10 mouse cellular contexts compared by ENCODE assay signal in genomic region chr9:49570033-49570660, GRCm38 (mm10).
DNase-seq lines count a peak whose midpoint lies in the region; ATAC-seq and TF ChIP-seq lines count a peak whose summit lies in the region.
"Had no signal": no experiment of that assay in that cellular context is flagged by ENCODE, and none has a peak within 500 bp of the region (broad histone marks: within the 10 kb centered on the region; RNA-seq: fewer than 3 reads in every experiment).

No protein-coding gene starts in this region.

- TF ChIP-seq POLR2A in olfactory bulb, adult 2 months (IDR thresholded peaks at IDR 0.05; ENCODE audit: insufficient read depth, low read depth, low read length): no peak

- no peak for ATAC-seq in heart, embryonic 15.5 days (replicated peaks; ENCODE audit: insufficient number of reproducible peaks, insufficient read depth, low FRiP score, low read depth)
- ATAC-seq in hindbrain, embryonic 15.5 days (ENCODE audit: low FRiP score, low read depth): 0 out of 2 replicates have a peak, but pooled peaks have one; percentile 13
- ATAC-seq: CD4-positive, CD25-positive, alpha-beta regulatory T cell, adult 4 months had no signal

- H3K9me3 ChIP-seq in heart, embryonic 15.5 days (replicated peaks): no peaks in the 10 kb centered on the region
- no peaks in the 10 kb centered on the region for H3K9me3 ChIP-seq in hindbrain, embryonic 15.5 days

- intact Hi-C loops in heart, postnatal 14 days (cut with DNase I): no loop called here

- no peak overlapping the region for H3K4me3 ChIP-seq in heart, embryonic 15.5 days
- no peak overlapping the region for H3K4me3 ChIP-seq in hindbrain, embryonic 15.5 days
- no peak overlapping the region for H3K4me3 ChIP-seq in olfactory bulb, adult 2 months (ENCODE audit: insufficient read depth, low read depth, low read length)

- no peak overlapping the region for H3K9ac ChIP-seq in heart, embryonic 15.5 days
- 0 out of 2 replicates have a peak overlapping the region, but pooled peaks have one; percentile 5 for H3K9ac ChIP-seq in hindbrain, embryonic 15.5 days

- TF ChIP-seq CTCF in olfactory bulb, adult 2 months (IDR thresholded peaks at IDR 0.05; ENCODE audit: insufficient read depth, low read depth, low read length): no peak

- no peaks in the 10 kb centered on the region for H3K27me3 ChIP-seq in heart, embryonic 15.5 days
- H3K27me3 ChIP-seq in hindbrain, embryonic 15.5 days: no peaks in the 10 kb centered on the region

- 25% methylated on average over 7 of the region's 7 CpGs for WGBS in heart, embryonic 15.5 days
- 29% methylated on average over 7 of the region's 7 CpGs for WGBS in hindbrain, embryonic 15.5 days
- WGBS in olfactory bulb, adult 2 months: 32% methylated on average over 7 of the region's 7 CpGs

- H3K27ac ChIP-seq in heart, embryonic 15.5 days: peak overlapping the region; percentile 58
- H3K27ac ChIP-seq in hindbrain, embryonic 15.5 days (replicated peaks): peak overlapping the region; percentile 80
- H3K27ac ChIP-seq in olfactory bulb, adult 2 months (ENCODE audit: insufficient read depth, low read depth, low read length): peak overlapping the region; percentile 85

- H3K36me3 ChIP-seq in heart, embryonic 15.5 days: peaks cover 11% of the 10 kb centered on the region; the same call in 1 of the 2 replicates
- H3K36me3 ChIP-seq in hindbrain, embryonic 15.5 days: peaks cover 29% of the 10 kb centered on the region

- DNase-seq in heart, postnatal 14 days: no peak
- peak; percentile 21 for DNase-seq in right cerebral cortex, postnatal 25 days
- no peak for DNase-seq in right cerebral cortex, postnatal 4 days
- DNase-seq in embryo, embryonic 10 days (ENCODE audit: low spot score): no peak
- no peak for DNase-seq in kidney, adult 11 months
- DNase-seq: kidney, postnatal 25 days had no signal

- peaks cover 38% of the 10 kb centered on the region for H3K4me1 ChIP-seq in heart, embryonic 15.5 days (replicated peaks)
- peaks cover 48% of the 10 kb centered on the region for H3K4me1 ChIP-seq in hindbrain, embryonic 15.5 days (replicated peaks)
- H3K4me1 ChIP-seq in olfactory bulb, adult 2 months (ENCODE audit: control insufficient read depth, insufficient read depth, low read length): peaks cover 27% of the 10 kb centered on the region

- no peak overlapping the region; the same call in 1 of the 2 replicates for H3K4me2 ChIP-seq in heart, embryonic 15.5 days
- 0 out of 2 replicates have a peak overlapping the region, but pooled peaks have one; percentile 2 for H3K4me2 ChIP-seq in hindbrain, embryonic 15.5 days
